Mouse (Mus musculus): Measurements from ENCODE around the gene Psma1.
A peak's percentile ranks its signal among the peaks of the same experiment; 100 is the strongest.

Psma1 gene

DNA sequence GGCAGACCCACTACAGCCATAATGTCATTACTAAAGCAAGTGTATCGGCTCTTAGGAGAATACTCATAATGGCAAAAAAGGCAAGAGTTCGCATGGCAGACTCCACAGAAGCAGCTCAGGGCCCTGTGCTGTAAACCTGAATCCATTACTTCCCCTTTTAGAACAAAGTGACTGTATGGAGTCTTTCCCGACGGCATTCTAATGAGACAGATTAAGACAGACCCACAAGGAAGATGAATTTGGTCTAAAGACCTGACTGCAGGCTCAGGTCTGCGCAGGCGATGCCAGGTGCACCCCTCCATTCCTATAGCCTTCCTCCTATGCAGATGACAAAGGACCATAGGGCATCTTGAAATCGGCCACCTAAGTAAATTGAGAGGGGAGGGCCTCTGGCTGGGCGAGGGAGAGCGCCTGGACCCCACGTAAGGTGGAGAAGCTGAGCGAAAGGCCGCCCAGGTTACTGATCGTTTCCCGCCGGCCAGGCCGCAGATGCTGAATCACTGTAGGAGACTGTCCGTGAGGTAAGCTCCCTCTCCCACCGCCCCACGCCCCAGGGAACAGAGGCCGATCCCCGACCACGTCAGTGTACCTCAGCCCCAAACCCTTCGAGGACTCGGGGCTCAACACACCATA is 430 bp downstream of the Psma1 start:
- no peak for DNase-seq (ENCODE audit: low read depth, low spot score)

DNA sequence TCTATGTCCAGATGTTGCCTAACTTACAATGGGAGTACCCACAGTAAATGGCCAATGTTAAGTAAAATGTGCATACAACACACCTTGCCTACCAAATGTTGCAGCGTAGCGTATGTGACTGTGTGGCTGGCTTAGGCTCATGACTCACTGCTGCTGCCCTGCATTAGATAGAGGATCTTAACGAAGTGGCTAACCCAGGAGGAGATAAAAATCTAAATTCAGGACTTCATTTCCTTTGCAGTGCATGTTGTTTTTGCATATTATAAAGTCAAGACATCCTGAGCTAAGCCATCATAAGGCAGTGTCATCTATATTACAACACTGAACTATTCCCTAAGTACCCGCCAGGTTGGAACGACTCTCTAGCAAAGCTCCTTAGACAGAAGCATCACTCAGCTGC is 7.5 kb downstream of the Psma1 start:
- DNase-seq (ENCODE audit: low read depth, low spot score): no peak

DNA sequence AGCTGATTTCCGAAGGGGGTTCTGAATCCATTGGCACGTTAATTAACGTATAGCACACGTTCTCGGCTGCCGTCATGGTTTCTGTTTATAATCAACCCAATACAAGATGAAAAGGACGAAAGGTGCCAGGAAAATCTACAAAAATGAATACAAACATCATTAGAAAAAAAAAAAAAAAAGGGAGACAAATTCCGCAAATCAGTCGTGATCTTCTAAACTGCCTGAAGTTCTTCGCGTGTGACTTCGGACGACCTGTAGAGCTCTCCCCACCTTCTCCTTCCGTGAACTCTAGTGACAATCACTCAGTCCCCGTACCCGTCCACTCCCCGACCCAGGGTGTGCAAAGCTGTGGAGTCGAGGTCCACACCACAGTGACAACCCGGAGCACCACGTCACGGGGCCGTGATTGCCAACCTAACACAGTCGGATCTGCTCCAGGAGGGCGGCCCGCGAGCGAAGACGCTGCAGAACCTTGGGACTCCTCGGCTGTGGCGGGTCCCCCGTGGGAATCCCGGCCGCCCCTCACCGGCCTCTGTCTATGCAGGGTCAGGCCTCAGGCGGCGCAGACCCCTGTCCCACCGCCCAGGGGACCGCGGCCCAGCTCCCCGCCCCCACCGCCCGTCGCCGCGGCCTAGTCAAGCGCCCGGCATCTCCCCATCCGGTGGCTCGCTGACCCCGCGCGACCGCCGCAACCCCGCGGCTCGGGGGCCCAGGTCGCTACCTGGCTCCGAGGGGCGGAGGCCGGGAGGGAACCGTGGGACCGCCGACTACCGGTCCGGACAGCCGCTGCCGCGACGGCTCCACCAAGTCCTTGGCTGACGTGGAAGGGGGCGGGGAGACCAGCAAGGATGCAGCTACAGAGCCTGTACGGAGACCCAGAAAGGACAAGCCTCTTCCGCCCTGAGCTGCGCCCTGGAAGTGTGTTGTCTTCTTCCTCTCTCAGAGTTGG is 21.8 kb downstream of the Psma1 start, which contains the start of gene Copb1:
Gene Copb1 (minus strand): TSS at position 827 of the 949 bp plus-strand sequence.
- peak; percentile 79 for DNase-seq (ENCODE audit: low read depth, low spot score)

DNA sequence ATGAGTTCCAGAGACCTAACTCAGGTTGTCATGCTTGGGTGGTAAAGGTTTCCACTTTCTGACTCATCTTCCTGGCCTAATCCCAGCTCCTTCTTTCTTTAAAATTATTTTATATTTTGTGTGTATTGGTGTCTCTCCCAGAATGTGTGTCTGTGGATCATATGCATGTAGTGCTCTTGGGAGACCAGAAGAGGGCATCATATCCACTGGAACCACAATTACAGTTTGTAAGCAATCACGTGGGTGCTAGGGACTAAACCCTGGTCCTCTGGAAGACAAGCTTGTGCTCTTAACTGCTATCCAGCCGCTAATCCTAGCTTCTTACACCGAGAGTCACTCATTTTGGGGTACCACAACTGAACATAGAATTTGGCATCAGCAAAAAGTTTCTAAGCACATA is 24.2 kb downstream of the Psma1 start:
- no peak for DNase-seq (ENCODE audit: low read depth, low spot score)

GRCm38 (mm10) chr7:114233980-114234379 is 41.9 kb downstream of the Psma1 start:
- DNase-seq (ENCODE audit: low read depth, low spot score): no peak

- DNase-seq (ENCODE audit: low read depth, low spot score): no peak
Observed at GRCm38 (mm10) chr7:114232982-114233381, 42.9 kb downstream of the Psma1 start.

DNA sequence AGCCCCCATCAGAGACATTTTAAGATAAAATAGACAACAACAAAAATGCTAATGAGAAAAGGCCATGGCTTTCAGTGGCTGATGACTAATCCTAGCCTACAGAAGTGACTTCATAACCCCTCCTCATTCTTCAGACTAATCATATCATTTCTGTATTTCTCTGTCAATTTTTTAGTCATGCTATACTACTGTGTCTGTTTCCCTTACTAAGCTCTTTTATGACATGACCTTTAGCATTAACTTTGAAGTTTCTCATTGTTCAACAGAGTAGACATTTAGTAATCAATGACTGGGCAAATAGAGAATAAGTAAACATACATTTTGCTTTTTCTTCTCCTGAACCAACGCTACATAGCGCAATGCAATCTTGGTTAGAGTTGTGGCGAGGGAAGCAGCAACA is 44.1 kb downstream of the Psma1 start:
- no peak for DNase-seq (ENCODE audit: low read depth, low spot score)

DNA sequence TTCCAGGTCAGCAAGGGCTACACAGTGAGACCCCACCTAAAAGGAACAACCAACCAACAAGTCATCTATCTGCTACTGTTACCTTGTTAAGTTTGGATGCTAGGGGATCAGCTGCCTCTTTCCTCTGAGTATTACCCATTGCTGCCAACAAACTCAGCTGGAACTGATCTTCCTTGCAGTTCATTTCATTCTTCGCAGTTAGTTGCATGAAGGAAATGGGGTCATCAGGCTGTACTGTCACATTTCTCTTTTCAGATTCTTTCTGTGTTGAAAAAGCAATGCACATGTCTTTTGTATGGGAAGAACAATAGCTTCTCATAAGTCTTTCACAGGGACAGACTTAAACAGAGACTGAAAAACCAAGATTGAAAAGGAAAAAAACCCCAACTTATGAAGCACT is 49.4 kb downstream of the Psma1 start:
- DNase-seq (ENCODE audit: low read depth, low spot score): no peak

- no peak for DNase-seq (ENCODE audit: low read depth, low spot score)
Observed at GRCm38 (mm10) chr7:114220433-114220832, 55.5 kb downstream of the Psma1 start.

GRCm38 (mm10) chr7:114216908-114217307 is 59.0 kb downstream of the Psma1 start:
- DNase-seq (ENCODE audit: low read depth, low spot score): no peak
